Mouse (Mus musculus): Measurements from ENCODE around the gene Parp8. TPM values are rescaled to one million over a fixed set of nuclear protein-coding genes. Genes with fewer than 3 reads are reported as not detected.

The Parp8 gene
- polyA plus RNA-seq, 1 experiment from 2014 or later: 14.5 TPM

- Histone ChIP-seq H3K4me2 (ENCODE audit: low read depth, low read length) (no peak overlapping the region), H3K27ac (ENCODE audit: low read length) (no peak overlapping the region), H3K9me3 (replicated peaks; ENCODE audit: control insufficient read depth, low read length) (no peaks in the 10 kb centered on the region), H3K36me3 (ENCODE audit: control insufficient read depth, insufficient read depth) (no peaks in the 10 kb centered on the region), H3K9ac (ENCODE audit: low read length) (no peak overlapping the region), H3K4me1 (ENCODE audit: control insufficient read depth, insufficient read depth, low read length) (no peaks in the 10 kb centered on the region; the same call in 1 of the 2 replicates), H3K27me3 (ENCODE audit: control insufficient read depth, insufficient read depth, low read length) (no peaks in the 10 kb centered on the region), H3K4me3 (ENCODE audit: low read length) (no peak overlapping the region)
- whole genome bisulfite sequencing: 76% methylated on average over 15 of the region's 15 CpGs
- no peak for ATAC-seq (replicated peaks; ENCODE audit: extremely low read depth, insufficient read depth, low FRiP score)
These were observed 62.6 kb downstream of the Parp8 start for GRCm38 (mm10) chr13:116962480-116963462.

GRCm38 (mm10) chr13:116958776-116959589, 66.4 kb downstream of the Parp8 start:
- Histone ChIP-seq H3K27ac (ENCODE audit: low read length) (no peak overlapping the region), H3K27me3 (ENCODE audit: control insufficient read depth, insufficient read depth, low read length) (no peaks in the 10 kb centered on the region), H3K4me2 (ENCODE audit: low read depth, low read length) (no peak overlapping the region), H3K9ac (ENCODE audit: low read length) (no peak overlapping the region), H3K4me3 (ENCODE audit: low read length) (no peak overlapping the region), H3K36me3 (ENCODE audit: control insufficient read depth, insufficient read depth) (no peaks in the 10 kb centered on the region), H3K9me3 (replicated peaks; ENCODE audit: control insufficient read depth, low read length) (no peaks in the 10 kb centered on the region), H3K4me1 (ENCODE audit: control insufficient read depth, insufficient read depth, low read length) (no peaks in the 10 kb centered on the region)
- 74% methylated on average over 7 of the region's 7 CpGs for WGBS
- no peak for ATAC-seq (replicated peaks; ENCODE audit: extremely low read depth, insufficient read depth, low FRiP score)

- ATAC-seq (replicated peaks; ENCODE audit: extremely low read depth, insufficient read depth, low FRiP score): no peak
- Histone ChIP-seq H3K36me3 (ENCODE audit: control insufficient read depth, insufficient read depth) (no peaks in the 10 kb centered on the region), H3K27me3 (ENCODE audit: control insufficient read depth, insufficient read depth, low read length) (no peaks in the 10 kb centered on the region), H3K4me1 (ENCODE audit: control insufficient read depth, insufficient read depth, low read length) (no peaks in the 10 kb centered on the region), H3K4me2 (ENCODE audit: low read depth, low read length) (no peak overlapping the region), H3K9me3 (replicated peaks; ENCODE audit: control insufficient read depth, low read length) (no peaks in the 10 kb centered on the region), H3K9ac (ENCODE audit: low read length) (no peak overlapping the region), H3K4me3 (ENCODE audit: low read length) (no peak overlapping the region), H3K27ac (ENCODE audit: low read length) (no peak overlapping the region)
- 69% methylated on average over 3 of the region's 3 CpGs for WGBS
These were observed 67.8 kb downstream of the Parp8 start for GRCm38 (mm10) chr13:116957577-116957976.

- Histone ChIP-seq H3K27me3 (ENCODE audit: control insufficient read depth, insufficient read depth, low read length) (no peaks in the 10 kb centered on the region), H3K36me3 (ENCODE audit: control insufficient read depth, insufficient read depth) (no peaks in the 10 kb centered on the region), H3K27ac (ENCODE audit: low read length) (no peak overlapping the region), H3K9ac (ENCODE audit: low read length) (no peak overlapping the region), H3K4me3 (ENCODE audit: low read length) (no peak overlapping the region), H3K4me2 (ENCODE audit: low read depth, low read length) (no peak overlapping the region), H3K4me1 (ENCODE audit: control insufficient read depth, insufficient read depth, low read length) (peaks cover 10% of the 10 kb centered on the region), H3K9me3 (replicated peaks; ENCODE audit: control insufficient read depth, low read length) (no peaks in the 10 kb centered on the region)
- 93% methylated on average over 3 of the region's 3 CpGs for WGBS
- ATAC-seq (replicated peaks; ENCODE audit: extremely low read depth, insufficient read depth, low FRiP score): no peak
These were observed 74.0 kb downstream of the Parp8 start for GRCm38 (mm10) chr13:116951336-116951735.

GRCm38 (mm10) chr13:116949527-116949926, 75.8 kb downstream of the Parp8 start:
- no peak overlapping the region for H3K4me3 ChIP-seq (ENCODE audit: low read length)
- 75% methylated on average over 4 of the region's 4 CpGs for WGBS
- H3K4me1 ChIP-seq (ENCODE audit: control insufficient read depth, insufficient read depth, low read length): peaks cover 10% of the 10 kb centered on the region
- H3K9ac ChIP-seq (ENCODE audit: low read length): no peak overlapping the region
- H3K27me3 ChIP-seq (ENCODE audit: control insufficient read depth, insufficient read depth, low read length): no peaks in the 10 kb centered on the region
- no peak for ATAC-seq (replicated peaks; ENCODE audit: extremely low read depth, insufficient read depth, low FRiP score)
- H3K36me3 ChIP-seq (ENCODE audit: control insufficient read depth, insufficient read depth): no peaks in the 10 kb centered on the region
- no peak overlapping the region for H3K4me2 ChIP-seq (ENCODE audit: low read depth, low read length)
- H3K27ac ChIP-seq (ENCODE audit: low read length): no peak overlapping the region
- no peaks in the 10 kb centered on the region for H3K9me3 ChIP-seq (replicated peaks; ENCODE audit: control insufficient read depth, low read length)

- no peak overlapping the region for H3K27ac ChIP-seq (ENCODE audit: low read length)
- no peak overlapping the region for H3K9ac ChIP-seq (ENCODE audit: low read length)
- H3K9me3 ChIP-seq (replicated peaks; ENCODE audit: control insufficient read depth, low read length): no peaks in the 10 kb centered on the region
- no peaks in the 10 kb centered on the region for H3K27me3 ChIP-seq (ENCODE audit: control insufficient read depth, insufficient read depth, low read length)
- ATAC-seq (replicated peaks; ENCODE audit: extremely low read depth, insufficient read depth, low FRiP score): no peak
- no peak overlapping the region for H3K4me2 ChIP-seq (ENCODE audit: low read depth, low read length)
- H3K4me1 ChIP-seq (ENCODE audit: control insufficient read depth, insufficient read depth, low read length): peaks cover 10% of the 10 kb centered on the region
- no peaks in the 10 kb centered on the region for H3K36me3 ChIP-seq (ENCODE audit: control insufficient read depth, insufficient read depth)
- no peak overlapping the region for H3K4me3 ChIP-seq (ENCODE audit: low read length)
- WGBS: 85% methylated on average over 6 of the region's 6 CpGs
These were observed 76.3 kb downstream of the Parp8 start for GRCm38 (mm10) chr13:116949056-116949455.

- 46% methylated on average over 5 of the region's 5 CpGs for WGBS
- H3K9ac ChIP-seq (ENCODE audit: low read length): no peak overlapping the region
- no peak overlapping the region for H3K4me2 ChIP-seq (ENCODE audit: low read depth, low read length)
- no peaks in the 10 kb centered on the region for H3K27me3 ChIP-seq (ENCODE audit: control insufficient read depth, insufficient read depth, low read length)
- H3K36me3 ChIP-seq (ENCODE audit: control insufficient read depth, insufficient read depth): no peaks in the 10 kb centered on the region
- ATAC-seq (replicated peaks; ENCODE audit: extremely low read depth, insufficient read depth, low FRiP score): no peak
- no peak overlapping the region for H3K4me3 ChIP-seq (ENCODE audit: low read length)
- no peaks in the 10 kb centered on the region for H3K9me3 ChIP-seq (replicated peaks; ENCODE audit: control insufficient read depth, low read length)
- peaks cover 10% of the 10 kb centered on the region for H3K4me1 ChIP-seq (ENCODE audit: control insufficient read depth, insufficient read depth, low read length)
- H3K27ac ChIP-seq (ENCODE audit: low read length): no peak overlapping the region
These were observed 77.1 kb downstream of the Parp8 start for GRCm38 (mm10) chr13:116948299-116948659.

- H3K4me3 ChIP-seq (ENCODE audit: low read length): no peak overlapping the region
- H3K27ac ChIP-seq (ENCODE audit: low read length): no peak overlapping the region
- no peaks in the 10 kb centered on the region for H3K27me3 ChIP-seq (ENCODE audit: control insufficient read depth, insufficient read depth, low read length)
- ATAC-seq (replicated peaks; ENCODE audit: extremely low read depth, insufficient read depth, low FRiP score): no peak
- no peak overlapping the region for H3K9ac ChIP-seq (ENCODE audit: low read length)
- H3K36me3 ChIP-seq (ENCODE audit: control insufficient read depth, insufficient read depth): no peaks in the 10 kb centered on the region
- no peak overlapping the region for H3K4me2 ChIP-seq (ENCODE audit: low read depth, low read length)
- peaks cover 10% of the 10 kb centered on the region for H3K4me1 ChIP-seq (ENCODE audit: control insufficient read depth, insufficient read depth, low read length)
- no peaks in the 10 kb centered on the region for H3K9me3 ChIP-seq (replicated peaks; ENCODE audit: control insufficient read depth, low read length)
- 71% methylated on average over 9 of the region's 9 CpGs for WGBS
These were observed 77.6 kb downstream of the Parp8 start for GRCm38 (mm10) chr13:116947611-116948298.

All from heart, embryonic 16.5 days (tissue).